Mouse (Mus musculus) liver, adult 2 months (tissue): Measurements from ENCODE around the gene Ndufb6.

ENCODE experiments used
- CTCF ChIP-seq: fragments of 200-500 bp; IDR thresholded peaks from 2 replicates; pipeline ENCODE4 v1.5.1; 2011; ENCODE audit warnings: low read depth, low read length, control low read depth
- POLR2A ChIP-seq: fragments of 200-500 bp; IDR thresholded peaks from 2 replicates; pipeline ENCODE4 v1.6.1; 2011; ENCODE audit warnings: low read length, control low read depth; ENCODE audit not compliant: insufficient read depth; ENCODE audit errors: extremely low read depth

DNA sequence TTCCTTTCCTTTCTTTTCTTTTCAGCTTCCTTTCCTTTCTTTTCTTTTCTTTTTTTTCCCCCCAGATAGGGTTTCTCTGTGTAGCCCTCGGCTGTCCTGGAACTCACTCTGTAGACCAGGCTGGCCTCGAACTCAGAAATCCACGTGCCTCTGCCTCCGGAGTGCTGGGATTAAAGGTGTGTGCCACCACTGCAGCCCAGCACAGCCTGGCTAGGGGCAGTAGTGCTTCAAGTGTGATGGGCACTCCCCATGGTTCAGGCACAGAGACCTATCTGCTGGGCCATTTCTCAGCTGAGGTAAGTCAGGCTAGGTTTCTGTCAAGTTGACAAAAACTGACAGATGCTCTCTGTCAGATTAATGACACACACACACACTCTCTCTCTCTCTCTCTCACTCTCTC is 36.2 kb downstream of the Ndufb6 start:
- no peak for TF ChIP-seq CTCF
- no peak for TF ChIP-seq POLR2A
